Mouse (Mus musculus) midbrain, embryonic 15.5 days (tissue): ENCODE measurements around the gene Clps. TPM values are rescaled to one million over a fixed set of nuclear protein-coding genes. Genes with fewer than 3 reads are reported as not detected.

Experiments used
- ATAC-seq: fragments of 200-750 bp; cut with Nextera tagmentation; replicated peaks from 2 replicates; pipeline ENCODE4 v1.8.0; 2017; ENCODE audit warnings: moderate TSS enrichment
- H3K27ac ChIP-seq: fragments of 300-500 bp; sonication (generic); 2 replicates; pipeline ENCODE4 v1.5.1; 2015; ENCODE audit warnings: mild to moderate bottlenecking, inconsistent platforms
- H3K27me3 ChIP-seq: fragments of 300-500 bp; sonication (generic); replicated peaks from 2 replicates; pipeline ENCODE4 v1.6.1; 2015; ENCODE audit warnings: inconsistent platforms
- H3K36me3 ChIP-seq: fragments of 300-500 bp; sonication (generic); replicated peaks from 2 replicates; pipeline ENCODE4 v1.6.1; 2015; ENCODE audit warnings: inconsistent platforms
- H3K4me1 ChIP-seq: fragments of 300-500 bp; sonication (generic); 2 replicates; pipeline ENCODE4 v1.6.1; 2015; ENCODE audit warnings: inconsistent platforms
- H3K4me2 ChIP-seq: fragments of 300-500 bp; sonication (generic); 2 replicates; pipeline ENCODE4 v1.6.1; 2015; ENCODE audit warnings: inconsistent platforms, mild to moderate bottlenecking, moderate library complexity
- H3K4me3 ChIP-seq: fragments of 300-500 bp; sonication (generic); 2 replicates; pipeline ENCODE4 v1.5.1; 2015; ENCODE audit warnings: mild to moderate bottlenecking, inconsistent platforms
- H3K9ac ChIP-seq: fragments of 300-500 bp; sonication (generic); 2 replicates; pipeline ENCODE4 v1.6.1; 2015; ENCODE audit warnings: mild to moderate bottlenecking, inconsistent platforms
- H3K9me3 ChIP-seq: fragments of 300-500 bp; sonication (generic); 2 replicates; pipeline ENCODE4 v1.6.1; 2016; ENCODE audit warnings: inconsistent platforms
- WGBS: fragments of 180-500 bp; shearing (Covaris S2); methylation state at CpG from one replicate; pipeline ENCODE4 v1.1.7; 2015; ENCODE audit warnings: mixed read lengths; 5-methylcytosine and 5-hydroxymethylcytosine counted together
- polyA plus RNA-seq: library from polyadenylated mRNA; unstranded; fragments of >200 nt; fragmentation: Nextera tagmentation; extraction: Ambion mirVana; gene quantifications from 2 replicates; pipeline ENCODE4 v1.2.1, GENCODE M21; 2015

The Clps gene
- polyA plus RNA-seq, result 0.36 TPM in 1 of 2 replicates, not detected in the other

DNA sequence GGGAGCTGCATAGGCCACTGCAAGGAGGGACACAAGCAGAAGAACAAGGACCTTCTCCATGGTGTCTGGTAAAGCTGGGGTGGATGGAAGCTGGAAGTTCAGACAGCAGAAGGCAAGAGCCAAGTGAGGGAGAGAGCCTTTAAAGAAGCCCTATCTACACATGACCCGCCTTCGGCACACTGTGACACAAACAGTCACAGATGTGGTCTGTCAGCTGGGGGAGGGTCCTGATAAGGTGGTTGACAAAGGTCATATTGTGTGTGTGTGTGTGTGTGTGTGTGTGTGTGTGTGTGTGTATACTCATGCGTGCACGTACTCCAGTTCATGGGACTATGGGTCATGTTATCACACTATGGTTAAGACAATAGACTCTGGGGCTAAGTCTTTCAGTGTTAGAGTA, at the start of gene Clps:
Clps (minus strand) TSS at position 169 of the 400 bp plus-strand sequence.
- 88% methylated on average over 4 of the region's 4 CpGs for WGBS
- Histone ChIP-seq H3K4me2 (no peak within 1 kb of the TSS), H3K4me1 (no peaks in the 10 kb centered on the region), H3K9ac (no peak within 1 kb of the TSS), H3K4me3 (no peak within 1 kb of the TSS), H3K9me3 (no peaks in the 10 kb centered on the region), H3K27ac (no peak within 1 kb of the TSS), H3K36me3 (no peaks in the 10 kb centered on the region), H3K27me3 (no peaks in the 10 kb centered on the region)
- no peak for ATAC-seq

DNA sequence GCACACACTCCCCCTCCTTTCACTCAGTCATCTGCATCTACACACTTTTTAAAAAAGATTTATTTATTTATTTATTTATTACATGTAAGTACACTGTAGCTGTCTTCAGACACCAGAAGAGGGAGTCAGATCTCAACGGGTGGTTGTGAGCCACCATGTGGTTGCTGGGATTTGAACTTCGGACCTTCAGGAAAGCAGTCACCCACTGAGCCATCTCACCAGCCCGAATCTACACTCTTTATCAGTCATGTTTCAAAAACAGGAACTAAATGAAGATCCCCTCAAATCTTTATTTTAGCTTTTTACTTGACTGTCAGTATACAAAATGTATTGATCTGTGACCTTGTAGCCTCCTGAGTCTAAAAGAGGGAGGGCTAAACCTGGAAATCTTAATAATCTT, 49.0 kb upstream of the Clps start:
- Histone ChIP-seq H3K36me3 (peaks cover 15% of the 10 kb centered on the region; the same call in 1 of the 2 replicates), H3K9ac (no peak overlapping the region), H3K27me3 (no peaks in the 10 kb centered on the region), H3K27ac (no peak overlapping the region), H3K9me3 (no peaks in the 10 kb centered on the region), H3K4me2 (no peak overlapping the region), H3K4me3 (no peak overlapping the region), H3K4me1 (no peaks in the 10 kb centered on the region)
- WGBS, result 89% methylated on average over 3 of the region's 3 CpGs
- ATAC-seq, result no peak

DNA sequence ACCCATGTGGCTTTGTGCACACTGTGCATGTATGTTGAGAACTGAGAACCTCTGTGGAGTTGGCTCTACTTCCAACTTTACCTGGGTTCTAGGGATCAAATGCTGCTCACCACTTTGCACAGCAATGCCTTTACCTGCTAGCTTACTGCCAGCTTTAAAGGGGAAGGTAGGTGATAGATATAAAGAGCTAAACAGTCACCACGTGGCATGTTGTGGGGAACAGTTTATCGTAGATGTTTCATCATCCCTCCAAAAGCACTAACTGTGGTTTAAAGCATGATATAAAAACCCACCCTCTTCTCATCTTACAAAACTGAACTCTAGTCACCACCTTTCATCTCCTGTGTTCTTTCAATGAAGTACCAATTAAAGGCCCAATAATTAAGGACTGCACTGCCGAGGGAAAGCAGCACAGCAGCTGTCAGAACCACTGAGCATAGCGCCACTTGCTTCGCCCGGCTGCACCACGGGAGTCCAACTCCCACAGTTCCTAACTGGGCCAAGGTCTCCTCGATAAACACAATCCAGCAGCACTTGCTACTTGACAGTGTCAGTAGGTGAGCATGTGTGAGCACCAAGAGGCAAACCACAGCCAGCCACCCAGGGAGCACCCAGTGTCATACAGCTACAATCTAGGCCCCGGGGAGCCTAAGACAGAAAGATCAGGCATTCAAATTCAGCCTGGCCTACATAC, 41.1 kb upstream of the Clps start:
- ATAC-seq, result no peak

DNA sequence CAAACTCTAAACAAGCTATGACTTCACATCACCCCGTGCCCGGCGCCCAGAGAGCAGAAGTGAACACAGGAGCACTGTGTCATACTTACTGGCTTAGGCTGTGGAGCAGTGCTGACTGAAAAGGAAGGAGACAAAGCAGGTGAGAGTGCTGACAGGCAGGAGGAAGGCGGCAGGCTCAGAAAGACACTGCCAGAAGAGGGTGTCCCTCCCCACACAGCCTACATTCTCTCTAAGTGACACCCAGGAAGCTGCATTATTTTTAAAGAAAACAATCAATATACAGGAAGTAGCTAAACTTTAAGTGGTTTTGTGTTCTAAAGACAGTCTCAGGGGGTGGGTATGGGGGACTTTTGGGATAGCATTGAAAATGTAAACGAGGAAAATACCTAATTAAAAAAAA, 40.2 kb upstream of the Clps start:
- ATAC-seq, result no peak
- H3K27me3 ChIP-seq, result no peaks in the 10 kb centered on the region
- no peaks in the 10 kb centered on the region for H3K9me3 ChIP-seq
- no peak overlapping the region for H3K4me2 ChIP-seq
- WGBS, result 94% methylated on average over 5 of the region's 5 CpGs
- no peak overlapping the region for H3K27ac ChIP-seq
- no peaks in the 10 kb centered on the region for H3K4me1 ChIP-seq
- H3K4me3 ChIP-seq, result no peak overlapping the region
- no peak overlapping the region for H3K9ac ChIP-seq
- peaks cover 73% of the 10 kb centered on the region for H3K36me3 ChIP-seq

More for the DNA sequence above, 41.1 kb upstream of the Clps start:
- Histone ChIP-seq H3K27ac (no peak overlapping the region), H3K4me3 (no peak overlapping the region), H3K4me2 (no peak overlapping the region), H3K36me3 (peaks cover 66% of the 10 kb centered on the region), H3K9me3 (no peaks in the 10 kb centered on the region), H3K9ac (no peak overlapping the region), H3K27me3 (no peaks in the 10 kb centered on the region), H3K4me1 (no peaks in the 10 kb centered on the region)
- 83% methylated on average over 9 of the region's 9 CpGs for WGBS

DNA sequence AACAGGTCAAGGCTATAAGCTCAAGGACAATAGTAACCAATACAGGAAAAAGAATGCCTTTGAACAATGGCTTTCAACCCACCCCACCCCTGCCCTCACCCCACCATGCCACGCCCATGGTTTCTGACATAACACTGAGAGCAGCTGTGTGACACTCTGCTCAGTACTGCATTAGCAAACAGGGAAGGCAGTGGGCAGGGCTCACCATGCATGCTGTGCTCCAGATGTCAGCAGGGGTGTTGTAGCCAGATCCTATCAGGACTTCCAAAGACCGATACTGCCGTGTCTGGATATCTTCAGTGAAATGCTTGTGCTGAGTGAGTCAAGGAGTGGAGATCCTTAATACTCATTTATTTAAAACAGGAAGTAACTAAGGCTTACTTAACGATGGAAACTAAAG, 33.4 kb upstream of the Clps start:
- Histone ChIP-seq H3K9ac (no peak overlapping the region), H3K9me3 (no peaks in the 10 kb centered on the region), H3K36me3 (peaks cover 60% of the 10 kb centered on the region), H3K27ac (no peak overlapping the region), H3K4me1 (no peaks in the 10 kb centered on the region), H3K4me3 (no peak overlapping the region), H3K4me2 (no peak overlapping the region), H3K27me3 (no peaks in the 10 kb centered on the region)
- ATAC-seq, result no peak
- WGBS, result 84% methylated on average over 4 of the region's 4 CpGs

DNA sequence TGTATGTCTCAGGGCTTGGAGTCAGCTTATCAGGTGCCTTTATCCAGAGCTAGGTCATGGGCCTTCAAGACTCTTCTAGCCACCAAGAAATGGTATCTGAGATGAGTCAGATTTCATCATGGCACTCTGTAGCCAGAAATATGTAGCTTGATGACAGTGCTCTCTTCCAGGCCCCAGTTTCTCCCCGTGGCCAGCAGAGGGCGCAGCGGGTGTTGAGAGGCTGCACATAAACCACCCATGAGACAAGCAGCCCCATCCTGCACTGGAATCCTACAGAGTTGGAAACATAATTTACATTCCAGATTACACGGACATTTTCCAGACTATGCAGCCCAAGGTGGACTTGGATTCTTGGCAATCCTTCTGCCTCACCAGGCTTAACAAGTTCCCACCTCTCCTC, 32.4 kb upstream of the Clps start:
- Histone ChIP-seq H3K27me3 (no peaks in the 10 kb centered on the region), H3K27ac (no peak overlapping the region), H3K4me3 (no peak overlapping the region), H3K36me3 (peaks cover 56% of the 10 kb centered on the region), H3K9ac (no peak overlapping the region), H3K4me1 (no peaks in the 10 kb centered on the region), H3K4me2 (no peak overlapping the region), H3K9me3 (no peaks in the 10 kb centered on the region)
- WGBS, result 27% methylated on average over 4 of the region's 4 CpGs
- no peak for ATAC-seq

DNA sequence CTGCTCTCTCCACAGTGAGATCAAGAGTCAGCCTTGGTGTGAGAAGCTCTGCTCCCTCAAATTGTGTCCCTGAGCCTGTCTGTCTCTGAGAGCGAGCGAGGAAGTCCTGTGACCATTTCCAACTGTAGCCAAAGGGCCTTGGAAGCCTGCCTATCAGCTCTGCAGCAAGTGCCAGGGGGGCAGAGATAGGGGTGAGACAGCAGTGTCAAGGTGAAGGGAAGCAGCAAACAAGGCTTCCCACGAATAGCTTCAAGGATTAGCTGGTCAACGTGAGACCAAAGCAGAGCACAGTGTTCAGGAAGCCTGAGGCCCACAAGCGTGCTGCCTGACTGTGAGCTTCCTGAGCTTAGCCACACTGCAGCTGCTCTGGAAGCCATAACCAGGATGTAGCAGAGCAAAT, 30.9 kb upstream of the Clps start:
- Histone ChIP-seq H3K4me3 (no peak overlapping the region), H3K36me3 (peaks cover 49% of the 10 kb centered on the region), H3K27me3 (no peaks in the 10 kb centered on the region), H3K27ac (no peak overlapping the region), H3K4me1 (no peaks in the 10 kb centered on the region), H3K9ac (no peak overlapping the region), H3K9me3 (no peaks in the 10 kb centered on the region), H3K4me2 (no peak overlapping the region)
- ATAC-seq, result no peak
- 93% methylated on average over 5 of the region's 5 CpGs for WGBS

DNA sequence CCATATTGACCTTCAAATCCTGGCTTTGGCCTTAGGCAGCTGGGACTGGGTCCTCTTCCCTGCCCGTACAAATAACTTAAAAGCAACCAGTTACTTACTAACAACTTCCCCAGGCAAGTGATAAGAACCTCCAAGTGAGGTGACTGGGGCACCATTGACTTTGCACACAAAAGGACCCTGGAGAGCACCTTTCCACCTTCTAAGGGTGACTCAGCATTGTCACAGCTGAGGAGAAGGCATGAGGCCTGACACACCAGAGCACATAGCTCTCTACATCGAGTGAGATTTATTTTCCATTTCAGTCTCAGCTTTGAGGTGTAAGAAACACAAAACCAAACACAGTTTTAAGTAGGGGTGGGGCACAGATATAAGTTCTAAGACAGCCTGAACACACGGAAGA, 30.0 kb upstream of the Clps start:
- Histone ChIP-seq H3K9ac (no peak overlapping the region), H3K36me3 (peaks cover 42% of the 10 kb centered on the region), H3K4me2 (no peak overlapping the region), H3K27ac (no peak overlapping the region), H3K4me1 (no peaks in the 10 kb centered on the region), H3K9me3 (no peaks in the 10 kb centered on the region), H3K27me3 (no peaks in the 10 kb centered on the region), H3K4me3 (no peak overlapping the region)
- WGBS, result 94% methylated on average over 3 of the region's 3 CpGs
- no peak for ATAC-seq

DNA sequence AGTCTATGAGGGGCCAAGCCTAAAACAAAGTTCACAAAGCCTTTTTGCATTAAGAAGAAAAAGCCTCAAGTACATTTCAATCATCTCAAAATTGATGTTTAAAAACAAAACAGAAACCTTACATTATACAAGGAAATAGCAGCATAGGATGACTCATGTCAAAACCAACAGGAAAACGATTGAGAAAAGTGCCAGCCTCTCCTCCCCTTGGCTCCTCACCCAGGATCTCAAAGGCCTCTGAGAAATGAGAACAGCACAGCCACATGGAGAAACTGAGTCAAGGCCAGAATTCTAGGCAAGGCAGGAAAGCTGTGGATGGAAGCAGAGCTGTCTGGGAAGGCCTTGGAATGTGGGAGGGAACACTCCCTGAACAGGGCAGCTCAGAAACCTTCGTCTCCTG, 28.0 kb upstream of the Clps start:
- 76% methylated on average over 2 of the region's 2 CpGs for WGBS
- Histone ChIP-seq H3K4me1 (no peaks in the 10 kb centered on the region), H3K9me3 (no peaks in the 10 kb centered on the region), H3K27ac (no peak overlapping the region), H3K27me3 (no peaks in the 10 kb centered on the region), H3K36me3 (peaks cover 42% of the 10 kb centered on the region), H3K4me2 (no peak overlapping the region), H3K4me3 (no peak overlapping the region), H3K9ac (no peak overlapping the region)
- no peak for ATAC-seq

DNA sequence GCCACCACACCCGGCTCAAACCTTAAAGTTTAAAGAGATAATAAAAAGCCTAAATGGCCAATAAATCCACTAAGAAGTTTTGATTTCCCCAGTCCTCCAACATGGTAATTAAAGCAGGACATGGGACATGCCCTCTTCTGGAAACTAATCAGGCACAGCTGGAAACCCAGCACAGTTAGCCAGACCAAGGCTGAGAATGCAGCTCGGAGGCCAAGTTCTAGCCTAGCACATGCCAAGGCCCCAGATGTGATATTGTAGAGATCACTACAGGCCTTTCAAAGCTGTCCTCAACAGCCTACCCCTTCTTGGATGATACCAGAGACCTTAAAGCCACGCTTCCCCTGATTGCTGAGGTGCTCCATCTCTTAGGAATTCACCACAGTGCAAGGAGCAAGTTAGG, 25.9 kb upstream of the Clps start:
- H3K9me3 ChIP-seq, result no peaks in the 10 kb centered on the region
- no peak overlapping the region for H3K9ac ChIP-seq
- H3K4me1 ChIP-seq, result no peaks in the 10 kb centered on the region
- ATAC-seq, result no peak
- H3K36me3 ChIP-seq, result peaks cover 29% of the 10 kb centered on the region
- H3K27me3 ChIP-seq, result no peaks in the 10 kb centered on the region
- H3K4me3 ChIP-seq, result no peak overlapping the region
- 91% methylated on average over 3 of the region's 3 CpGs for WGBS
- H3K27ac ChIP-seq, result no peak overlapping the region
- no peak overlapping the region for H3K4me2 ChIP-seq

DNA sequence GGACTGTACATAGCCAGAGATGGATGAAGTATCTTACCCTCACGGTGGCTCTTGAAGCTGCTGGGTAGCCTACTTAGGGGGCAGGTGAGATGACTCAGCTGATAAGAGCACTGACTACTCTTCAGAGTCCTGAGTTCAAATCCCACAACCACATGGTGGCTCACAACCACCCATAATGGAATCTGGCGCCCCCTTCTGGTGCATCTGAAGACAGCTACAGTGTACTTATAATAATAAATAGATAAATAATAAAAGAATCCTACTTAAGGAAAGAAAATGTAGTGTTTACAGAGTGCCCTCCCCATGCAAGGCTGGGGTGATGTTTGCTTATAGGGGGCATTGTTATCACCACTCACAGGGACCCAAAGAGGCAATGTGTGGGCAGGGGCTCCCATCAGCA, 20.5 kb upstream of the Clps start:
- 66% methylated on average over 2 of the region's 2 CpGs for WGBS
- no peak for ATAC-seq
- peaks cover 2% of the 10 kb centered on the region; the same call in 1 of the 2 replicates for H3K4me1 ChIP-seq

DNA sequence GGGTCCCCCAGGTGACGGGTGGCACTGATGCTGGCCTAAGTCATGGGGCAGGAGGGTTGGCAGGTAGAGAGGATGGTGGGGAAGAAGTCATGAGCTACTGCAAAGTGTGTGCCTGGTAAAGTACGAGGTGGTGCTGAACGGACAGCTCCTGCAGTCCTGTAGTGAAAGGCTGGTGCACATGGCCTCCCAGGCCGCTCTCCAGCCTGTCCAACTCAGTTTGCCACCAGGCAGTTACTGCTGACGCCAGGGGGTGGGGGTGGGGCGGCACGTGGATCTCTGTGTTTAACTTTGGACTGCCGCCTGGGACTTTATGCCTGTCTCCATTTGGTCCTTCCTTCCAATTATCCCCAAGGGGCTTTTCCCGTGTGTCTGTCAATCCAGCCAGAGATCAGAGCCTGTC, 19.8 kb upstream of the Clps start:
- 6% methylated on average over 9 of the region's 9 CpGs for WGBS
- Histone ChIP-seq H3K27ac (no peak overlapping the region), H3K4me3 (no peak overlapping the region), H3K27me3 (no peaks in the 10 kb centered on the region), H3K4me1 (peaks cover 8% of the 10 kb centered on the region; the same call in 1 of the 2 replicates), H3K9ac (no peak overlapping the region), H3K4me2 (no peak overlapping the region), H3K36me3 (no peaks in the 10 kb centered on the region), H3K9me3 (no peaks in the 10 kb centered on the region)
- ATAC-seq, result no peak

More for the DNA sequence above, 20.5 kb upstream of the Clps start:
- Histone ChIP-seq H3K27me3 (no peaks in the 10 kb centered on the region), H3K4me2 (no peak overlapping the region), H3K9me3 (no peaks in the 10 kb centered on the region), H3K9ac (no peak overlapping the region), H3K4me3 (no peak overlapping the region), H3K36me3 (no peaks in the 10 kb centered on the region), H3K27ac (no peak overlapping the region)
